Mouse (Mus musculus): ENCODE measurements at regions not wholly inside any gene's neighbourhood (a gene's known extent, or its start where the extent isn't known, plus 50 kb on each side); places are given as distances from the start of the nearest gene placed in this dataset.

GRCm38 (mm10) chr4:89399277-89399676, 88.4 kb upstream of the Cdkn2b start:
- TF ChIP-seq CTCF (IDR thresholded peaks at IDR 0.05; ENCODE audit: control insufficient read depth, insufficient read depth, insufficient replicate concordance, low read depth, low read length) (no peak), POLR2A (IDR thresholded peaks at IDR 0.05; ENCODE audit: control insufficient read depth, low read depth, low read length) (no peak)
